Mouse (Mus musculus) liver, adult 2 months (tissue): Measurements from ENCODE around the gene Uhrf2. TPM values are rescaled to one million over a fixed set of nuclear protein-coding genes. Genes with fewer than 3 reads are reported as not detected.

Source experiments
- DNase-seq: peaks from one replicate; pipeline ENCODE4 v3.0.0-alpha.2; 2011; ENCODE audit warnings: low read depth, low spot score; ENCODE audit errors: extremely low read depth
- H3K27ac ChIP-seq: fragments of 200-500 bp; replicated peaks from 2 replicates; pipeline ENCODE4 v1.5.1; 2012; ENCODE audit warnings: low read depth, mild to moderate bottlenecking, control low read depth, inconsistent platforms, low read length; ENCODE audit not compliant: insufficient read depth
- H3K27me3 ChIP-seq: fragments of 200-500 bp; 2 replicates; pipeline ENCODE4 v1.6.1; 2012; ENCODE audit warnings: mild to moderate bottlenecking, moderate library complexity, low read length, inconsistent platforms; ENCODE audit not compliant: control insufficient read depth, insufficient read depth
- H3K36me3 ChIP-seq: fragments of 200-500 bp; 2 replicates; pipeline ENCODE4 v1.6.1; 2012; ENCODE audit warnings: low read length, inconsistent platforms; ENCODE audit not compliant: control insufficient read depth, insufficient read depth
- H3K4me1 ChIP-seq: fragments of 200-500 bp; 2 replicates; pipeline ENCODE4 v1.6.1; 2011; ENCODE audit warnings: low read length; ENCODE audit not compliant: control insufficient read depth, insufficient read depth
- H3K4me3 ChIP-seq: fragments of 200-500 bp; 2 replicates; pipeline ENCODE4 v1.5.1; 2011; ENCODE audit warnings: low read depth, mild to moderate bottlenecking, control low read depth, low read length, moderate library complexity; ENCODE audit not compliant: insufficient read depth
- H3K79me2 ChIP-seq: fragments of 200-500 bp; 2 replicates; pipeline ENCODE4 v1.6.1; 2012; ENCODE audit warnings: inconsistent platforms, mild to moderate bottlenecking, low read length, moderate library complexity; ENCODE audit not compliant: control insufficient read depth, insufficient read depth
- H3K9ac ChIP-seq: fragments of 200-500 bp; 2 replicates; pipeline ENCODE4 v1.6.1; 2012; ENCODE audit warnings: low read depth, mild to moderate bottlenecking, control low read depth, inconsistent platforms, low read length
- CTCF ChIP-seq: fragments of 200-500 bp; IDR thresholded peaks from 2 replicates; pipeline ENCODE4 v1.5.1; 2011; ENCODE audit warnings: low read depth, low read length, control low read depth
- POLR2A ChIP-seq: fragments of 200-500 bp; IDR thresholded peaks from 2 replicates; pipeline ENCODE4 v1.6.1; 2011; ENCODE audit warnings: low read length, control low read depth; ENCODE audit not compliant: insufficient read depth; ENCODE audit errors: extremely low read depth
- WGBS: fragments of 180-500 bp; shearing (Covaris S2); methylation state at CpG from one replicate; pipeline ENCODE4 v1.1.7; 2018; 5-methylcytosine and 5-hydroxymethylcytosine counted together
- polyA plus RNA-seq: library from polyadenylated mRNA; depleted of rRNA; stranded (reverse); fragments of >200 nt; gene quantifications from 2 replicates; pipeline ENCODE4 v1.2.3, GENCODE M21; 2012
- total RNA-seq: library from RNA; depleted of rRNA; stranded (reverse); fragments of >200 nt; gene quantifications from 2 replicates; pipeline ENCODE4 v1.2.3, GENCODE M21; 2014

Gene Uhrf2
- total and polyA plus RNA-seq, 2 experiments = 21.8 to 40.7 TPM

- DNase-seq = no peak
- H3K27me3 ChIP-seq = no peaks in the 10 kb centered on the region
- peaks cover 14% of the 10 kb centered on the region for H3K4me1 ChIP-seq
- 83% methylated on average over 11 of the region's 11 CpGs for WGBS
- H3K9ac ChIP-seq = no peak overlapping the region
- H3K36me3 ChIP-seq = no peaks in the 10 kb centered on the region
- H3K79me2 ChIP-seq = peaks cover 19% of the 10 kb centered on the region
- H3K4me3 ChIP-seq = no peak overlapping the region; the same call in 1 of the 2 replicates
- no peak overlapping the region for H3K27ac ChIP-seq
- TF ChIP-seq CTCF (no peak), POLR2A (no peak)
Measured at GRCm38 (mm10) chr19:30029002-30029710, 1.2 kb upstream of the Uhrf2 start.

DNA sequence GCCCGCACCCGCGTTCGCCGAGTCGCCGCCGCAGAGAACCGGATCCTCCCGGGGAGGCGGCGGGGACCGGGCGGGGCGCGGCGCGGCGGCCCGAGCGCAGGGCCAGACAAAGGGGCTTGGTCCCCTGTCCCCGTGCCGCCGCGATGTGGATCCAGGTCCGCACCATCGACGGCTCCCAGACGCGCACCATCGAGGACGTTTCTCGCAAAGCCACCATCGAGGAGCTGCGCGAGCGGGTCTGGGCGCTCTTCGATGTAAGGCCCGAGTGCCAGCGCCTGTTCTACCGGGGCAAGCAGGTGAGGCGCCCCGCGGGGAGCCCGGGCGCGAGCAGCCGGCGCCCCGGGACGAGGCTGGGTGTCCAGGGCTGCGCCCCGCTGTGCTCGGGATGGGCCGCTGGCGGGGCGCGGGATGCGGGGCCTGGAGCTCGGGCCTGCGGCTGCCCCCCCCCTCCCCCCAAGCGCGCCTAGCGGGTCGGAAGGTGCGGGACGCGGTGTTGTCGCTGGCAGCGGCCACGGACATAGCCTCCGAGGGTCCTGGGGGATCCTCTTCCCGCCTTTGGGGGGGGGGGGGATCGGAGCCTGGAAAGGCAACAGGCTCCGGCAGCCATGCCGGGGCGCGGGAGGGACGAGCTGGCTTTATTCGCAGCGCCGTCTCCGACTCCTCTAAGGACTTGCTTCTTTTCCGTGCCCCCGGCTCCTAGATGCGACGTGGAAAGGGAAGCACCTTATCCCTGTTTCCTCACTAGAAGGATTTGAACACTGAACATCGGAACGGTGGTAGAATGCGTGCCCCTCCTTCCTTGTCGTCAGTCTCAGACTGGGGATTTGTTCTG lies 539 bp downstream of the Uhrf2 start:
- Histone ChIP-seq H3K79me2 (peaks cover 27% of the 10 kb centered on the region), H3K4me3 (peak overlapping the region; percentile 91), H3K27me3 (no peaks in the 10 kb centered on the region), H3K27ac (peak overlapping the region; percentile 70), H3K36me3 (no peaks in the 10 kb centered on the region), H3K4me1 (peaks cover 16% of the 10 kb centered on the region), H3K9ac (peak overlapping the region; percentile 87)
- TF ChIP-seq POLR2A (no peak), CTCF (no peak)
- under 1% methylated on average over 91 of the region's 92 CpGs for WGBS
- DNase-seq = no peak

DNA sequence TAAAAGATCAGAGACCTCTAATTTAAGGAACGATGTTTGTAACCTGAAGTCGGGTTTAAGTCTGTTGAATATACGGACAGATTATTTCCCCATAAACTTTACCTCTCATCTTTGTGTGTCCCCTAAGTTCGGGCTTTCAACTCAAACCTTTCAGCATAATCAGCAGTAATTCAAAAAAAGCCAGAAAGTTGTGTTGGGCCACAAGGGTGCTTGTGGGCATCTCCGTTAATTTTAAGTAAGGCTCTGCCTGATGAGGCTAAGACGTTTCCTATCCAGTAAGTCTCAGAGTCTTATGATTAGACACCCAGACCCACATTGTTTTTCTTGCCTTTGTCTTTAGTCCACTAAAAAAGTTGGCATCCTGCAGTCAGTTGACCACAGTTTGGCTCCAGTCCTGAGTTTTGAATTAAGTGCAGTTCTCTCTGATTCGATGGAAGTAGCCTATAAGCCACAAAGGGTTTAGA lies 1.2 kb downstream of the Uhrf2 start:
- no peaks in the 10 kb centered on the region for H3K36me3 ChIP-seq
- TF ChIP-seq CTCF = no peak
- 1% methylated on average over 7 of the region's 7 CpGs for WGBS
- DNase-seq = peak; percentile 56
- peak overlapping the region; percentile 91 for H3K4me3 ChIP-seq
- H3K27me3 ChIP-seq = no peaks in the 10 kb centered on the region
- H3K27ac ChIP-seq = no peak overlapping the region
- peaks cover 31% of the 10 kb centered on the region for H3K79me2 ChIP-seq
- peaks cover 16% of the 10 kb centered on the region for H3K4me1 ChIP-seq
- H3K9ac ChIP-seq = peak overlapping the region; percentile 87

DNA sequence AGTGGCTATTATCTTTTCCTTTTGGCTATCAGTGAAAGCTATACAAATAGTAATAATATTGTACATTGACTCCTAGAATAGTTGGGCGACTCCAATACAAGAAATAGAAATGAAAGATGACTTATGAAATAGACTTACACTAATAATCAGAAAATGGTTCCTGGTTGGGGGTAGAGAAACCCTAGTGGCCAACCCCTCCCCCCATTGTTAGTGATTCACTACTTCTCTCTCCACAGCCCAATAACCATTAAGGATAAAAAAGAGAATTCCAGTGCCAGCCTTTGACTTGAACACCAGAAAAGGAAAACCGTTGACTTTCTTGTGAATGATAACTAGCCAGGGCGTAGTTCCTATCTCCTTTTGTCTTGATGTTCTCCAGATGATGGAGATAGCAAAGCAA lies 1.9 kb downstream of the Uhrf2 start:
- 78% methylated on average over 3 of the region's 3 CpGs for WGBS

GRCm38 (mm10) chr19:30035361-30035760 lies 5.0 kb downstream of the Uhrf2 start:
- H3K4me1 ChIP-seq = peaks cover 14% of the 10 kb centered on the region
- 38% methylated on average over 3 of the region's 3 CpGs for WGBS
- H3K27me3 ChIP-seq = no peaks in the 10 kb centered on the region

More for the DNA sequence above, 1.9 kb downstream of the Uhrf2 start:
- Histone ChIP-seq H3K27me3 (no peaks in the 10 kb centered on the region), H3K9ac (no peak overlapping the region), H3K36me3 (no peaks in the 10 kb centered on the region), H3K4me3 (no peak overlapping the region), H3K4me1 (peaks cover 16% of the 10 kb centered on the region), H3K27ac (no peak overlapping the region), H3K79me2 (peaks cover 36% of the 10 kb centered on the region)
- TF ChIP-seq POLR2A (no peak), CTCF (no peak)
- no peak for DNase-seq

More at GRCm38 (mm10) chr19:30035361-30035760, 5.0 kb downstream of the Uhrf2 start:
- Histone ChIP-seq H3K79me2 (peaks cover 36% of the 10 kb centered on the region), H3K36me3 (no peaks in the 10 kb centered on the region), H3K4me3 (no peak overlapping the region), H3K27ac (no peak overlapping the region), H3K9ac (no peak overlapping the region)
- no peak for TF ChIP-seq POLR2A
- TF ChIP-seq CTCF = no peak
- no peak for DNase-seq
